Mouse (Mus musculus): ENCODE data around the gene Kansl1. TPM values are rescaled to one million over a fixed set of nuclear protein-coding genes. Genes with fewer than 3 reads are reported as not detected.

The Kansl1 gene
- polyA plus RNA-seq, 1 experiment from 2014 or later, result 16.6 TPM

DNA sequence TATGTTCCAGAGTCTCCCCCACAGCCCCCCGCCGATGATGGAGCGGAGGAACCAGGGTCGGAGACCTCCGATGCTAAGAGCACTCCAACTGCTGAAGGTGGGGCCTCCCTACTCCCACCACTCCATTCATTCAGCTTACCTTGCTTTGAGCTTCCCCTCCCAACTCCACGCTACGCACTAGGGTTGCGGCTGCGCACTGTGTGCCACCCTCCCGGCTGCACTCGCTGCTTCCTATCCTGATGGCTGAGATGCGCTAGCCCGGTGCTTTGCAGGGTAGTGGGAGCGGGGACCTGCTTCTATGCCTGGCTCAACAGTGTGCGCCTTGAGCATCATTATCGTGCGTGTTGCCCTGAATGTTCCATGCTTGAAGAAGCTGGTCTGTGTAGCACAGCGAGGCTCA lies 181.5 kb downstream of the Kansl1 start:
- 83% methylated on average over 18 of the region's 18 CpGs for WGBS (ENCODE audit: insufficient replicate concordance)
- no peak overlapping the region for H3K9ac ChIP-seq (ENCODE audit: low read depth, low read length)
- H3K9me3 ChIP-seq (replicated peaks; ENCODE audit: control insufficient read depth, low read length), result no peaks in the 10 kb centered on the region
- H3K27me3 ChIP-seq (ENCODE audit: control insufficient read depth, insufficient read depth, low read length), result no peaks in the 10 kb centered on the region; the same call in 1 of the 2 replicates
- H3K4me1 ChIP-seq (ENCODE audit: control insufficient read depth, insufficient read depth, low read length), result no peaks in the 10 kb centered on the region; the same call in 1 of the 2 replicates
- no peak overlapping the region for H3K27ac ChIP-seq (ENCODE audit: low read depth, low read length)
- H3K4me3 ChIP-seq (ENCODE audit: low read depth, low read length), result no peak overlapping the region
- no peak overlapping the region for H3K4me2 ChIP-seq
- ATAC-seq (replicated peaks; ENCODE audit: insufficient number of reproducible peaks, low FRiP score, low TSS enrichment), result no peak
- H3K36me3 ChIP-seq (ENCODE audit: control insufficient read depth, insufficient read depth, low read length), result no peaks in the 10 kb centered on the region

Small RNA genes within 50 kb of the gene (microRNA-seq; reads per million reads assigned to microRNA genes)
- gene Gm47315 (ENCODE audit: borderline number of aligned reads), result not detected

Other genes with a start within 250 kb of the Kansl1 start
- gene Mapt, start 237.5 kb downstream of the Kansl1 start, polyA plus RNA-seq (2014; fragmentation: Nextera tagmentation; extraction: Ambion mirVana), result 0.43 and 0.63 TPM in 2 replicates
- gene Cdc27, start 81.8 kb upstream of the Kansl1 start, polyA plus RNA-seq (2014; fragmentation: Nextera tagmentation; extraction: Ambion mirVana), result 34.4 and 44.6 TPM in 2 replicates
- gene Myl4, start 81.8 kb upstream of the Kansl1 start, polyA plus RNA-seq (2014; fragmentation: Nextera tagmentation; extraction: Ambion mirVana), result 3,018 and 3,194 TPM in 2 replicates
- 3.9 and 4.6 TPM in 2 replicates for gene Itgb3, start 139.1 kb upstream of the Kansl1 start, polyA plus RNA-seq (2014; fragmentation: Nextera tagmentation; extraction: Ambion mirVana)
- gene Gm11639, start 216.8 kb upstream of the Kansl1 start, polyA plus RNA-seq (2014; fragmentation: Nextera tagmentation; extraction: Ambion mirVana), result 0.03 TPM in 1 of 2 replicates, not detected in the other

All from heart, embryonic 11.5 days (tissue).